Mouse (Mus musculus): ENCODE measurements around the gene Asap2.
A peak's percentile ranks its signal among the peaks of the same experiment; 100 is the strongest.

Asap2 gene

DNA sequence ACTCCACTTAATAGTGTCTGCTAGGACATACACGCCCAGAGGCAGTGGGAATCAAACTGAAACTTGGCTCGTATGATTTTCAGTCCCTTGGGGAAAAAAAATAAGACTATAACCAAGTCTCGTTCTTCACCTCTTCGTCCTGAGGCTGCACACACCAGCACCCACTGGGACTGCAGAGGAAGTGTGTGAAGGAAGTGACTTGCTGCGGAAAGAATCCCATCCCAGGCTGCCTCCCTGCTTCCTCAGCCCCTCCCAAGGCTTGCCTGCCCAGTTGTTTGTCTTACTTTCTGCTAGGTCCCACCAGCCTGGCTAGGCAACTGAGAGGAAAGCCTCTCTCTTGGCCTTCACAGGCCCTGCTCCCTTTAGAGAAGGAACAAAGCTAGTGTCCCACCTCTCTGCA, 274.0 kb downstream of the Asap2 start:
- no peak for DNase-seq (ENCODE audit: low read depth, low spot score)

DNA sequence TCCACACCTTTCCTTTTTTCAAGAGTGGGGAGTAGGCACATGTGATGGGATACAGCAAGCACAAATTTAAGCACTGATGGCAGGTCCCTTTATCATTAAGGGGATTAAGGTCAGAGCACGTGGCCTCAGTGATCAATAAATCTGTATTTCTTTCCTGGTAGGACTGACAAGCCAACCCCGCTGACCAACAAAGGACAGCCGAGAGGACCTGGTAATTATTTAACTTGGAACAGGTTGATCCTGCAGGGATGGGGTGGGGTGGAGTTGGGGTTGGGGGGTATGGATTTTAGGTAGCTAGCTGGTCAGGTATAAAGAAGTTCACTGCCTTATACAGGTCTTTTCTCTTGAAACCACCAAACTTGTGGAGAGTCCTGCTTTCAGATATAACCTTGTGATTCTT, 274.7 kb downstream of the Asap2 start:
- no peak for DNase-seq (ENCODE audit: low read depth, low spot score)

DNA sequence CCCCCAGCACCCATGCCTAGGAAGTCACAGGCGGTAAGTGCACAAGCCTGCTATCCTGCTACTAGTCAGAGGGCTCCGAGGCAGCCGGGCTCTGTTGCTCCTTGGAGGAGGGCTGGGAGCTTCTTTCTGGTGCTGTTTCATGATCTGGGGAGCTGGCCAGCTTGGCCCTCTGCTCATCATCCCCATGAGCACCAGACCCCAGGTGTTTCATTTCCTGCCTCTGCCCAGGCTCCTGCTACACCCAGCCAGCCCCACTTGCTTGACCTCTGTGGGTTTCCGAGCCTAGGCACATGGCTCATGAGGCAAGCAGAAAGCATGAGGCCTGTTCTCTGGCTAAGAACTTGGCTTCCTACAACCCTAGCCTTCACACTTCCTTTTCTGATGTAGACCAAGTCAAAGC, 275.2 kb downstream of the Asap2 start:
- no peak for DNase-seq (ENCODE audit: low read depth, low spot score)

DNA sequence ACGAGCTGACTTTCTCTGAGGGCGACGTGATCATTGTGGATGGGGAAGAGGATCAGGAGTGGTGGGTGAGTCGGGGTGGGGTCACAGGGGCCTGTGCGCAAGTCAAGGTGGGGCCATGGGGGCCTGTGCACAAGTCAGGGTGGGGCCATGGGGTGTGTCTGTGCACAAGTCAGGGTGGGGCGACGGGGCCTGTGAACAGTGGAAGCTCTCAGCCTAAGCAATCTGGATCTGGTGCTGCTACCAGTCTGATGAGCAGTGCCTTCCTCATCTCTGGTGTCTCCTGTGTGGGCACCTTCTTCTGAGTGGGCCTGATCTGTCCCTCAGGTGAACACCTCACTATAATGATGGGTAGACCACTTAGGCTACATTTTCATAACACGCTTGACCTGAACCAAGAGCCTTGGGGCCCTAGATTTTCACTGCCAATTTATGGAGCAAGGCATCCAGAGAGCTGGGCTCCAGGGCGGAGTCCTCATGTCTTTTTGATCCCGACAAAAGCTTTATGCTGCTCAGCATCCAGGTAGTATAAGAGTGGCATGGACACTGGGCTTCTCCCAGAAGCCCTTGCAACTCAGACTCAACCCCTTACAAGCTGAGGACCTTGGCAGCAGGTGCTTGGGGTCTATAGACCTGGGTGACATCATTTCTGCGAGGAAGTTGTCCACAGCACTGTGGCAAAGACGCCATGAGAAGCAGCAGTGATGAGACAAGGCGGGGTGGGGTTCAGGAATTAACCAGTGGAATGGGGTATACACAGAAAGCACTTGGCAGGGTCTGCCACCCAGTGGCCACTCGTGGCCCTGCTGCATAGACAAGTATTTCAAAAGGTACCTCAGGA, 275.9 kb downstream of the Asap2 start:
- no peak for DNase-seq (ENCODE audit: low read depth, low spot score)

DNA sequence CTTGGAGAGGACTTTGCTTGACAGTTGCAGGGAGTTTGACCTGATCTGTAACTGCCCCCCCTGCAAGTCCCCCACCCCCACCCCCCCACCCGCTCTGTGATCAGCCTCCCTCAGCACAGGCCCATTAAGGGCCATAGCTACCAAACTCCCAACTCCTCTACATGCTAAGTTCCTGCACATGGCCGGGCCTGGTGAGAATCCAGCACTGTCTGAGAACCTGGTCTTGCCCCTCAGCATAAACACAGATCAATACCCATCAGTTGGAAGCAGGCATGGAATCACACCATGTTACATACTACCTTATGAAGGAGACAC, 276.5 kb downstream of the Asap2 start:
- no peak for DNase-seq (ENCODE audit: low read depth, low spot score)

DNA sequence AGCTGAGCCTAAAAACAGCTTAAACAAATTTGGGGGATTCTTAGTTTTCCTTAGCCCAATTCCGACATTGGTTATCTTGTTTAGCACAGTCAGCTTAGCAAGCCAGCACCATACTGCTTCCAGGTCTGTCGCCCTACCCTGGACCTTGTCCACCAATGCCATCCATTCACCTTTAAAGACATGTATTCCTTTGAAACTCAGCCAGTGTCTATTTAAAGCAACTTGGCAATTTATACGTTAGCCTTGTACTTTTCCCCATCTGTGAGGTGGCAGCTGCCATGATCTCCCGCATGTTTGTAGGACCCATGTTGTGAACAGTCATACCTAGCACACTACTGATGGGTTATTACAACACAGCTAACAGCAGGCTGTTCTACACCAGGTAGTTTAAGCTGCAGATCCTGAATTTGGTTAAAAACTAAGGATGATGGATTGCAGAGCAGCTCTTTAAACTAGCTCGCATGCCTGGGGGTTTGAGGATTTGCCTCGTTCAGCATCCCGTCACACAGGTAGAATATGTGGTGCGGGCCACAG, 277.9 kb downstream of the Asap2 start:
- no peak for DNase-seq (ENCODE audit: low read depth, low spot score)

DNA sequence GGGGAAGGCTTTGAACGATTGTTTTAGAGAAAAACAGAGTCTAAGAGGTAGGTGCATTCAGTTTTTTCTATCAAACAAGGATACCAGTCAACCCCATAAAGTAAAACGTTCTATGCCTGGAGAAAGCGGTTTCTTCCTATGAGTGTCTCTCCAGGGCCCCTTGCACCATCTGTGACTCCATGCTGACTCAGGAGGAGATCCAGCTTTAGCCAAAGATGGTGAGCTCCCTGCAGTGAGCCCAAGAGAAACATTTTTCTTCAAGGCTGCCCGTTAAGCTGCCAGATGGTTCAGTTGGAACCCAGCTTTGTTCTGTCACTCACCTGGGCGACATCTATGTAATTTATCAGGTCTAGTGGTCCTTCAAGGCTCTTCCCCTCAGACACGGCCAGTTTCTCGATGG, 284.2 kb downstream of the Asap2 start:
- DNase-seq (ENCODE audit: low read depth, low spot score): no peak

DNA sequence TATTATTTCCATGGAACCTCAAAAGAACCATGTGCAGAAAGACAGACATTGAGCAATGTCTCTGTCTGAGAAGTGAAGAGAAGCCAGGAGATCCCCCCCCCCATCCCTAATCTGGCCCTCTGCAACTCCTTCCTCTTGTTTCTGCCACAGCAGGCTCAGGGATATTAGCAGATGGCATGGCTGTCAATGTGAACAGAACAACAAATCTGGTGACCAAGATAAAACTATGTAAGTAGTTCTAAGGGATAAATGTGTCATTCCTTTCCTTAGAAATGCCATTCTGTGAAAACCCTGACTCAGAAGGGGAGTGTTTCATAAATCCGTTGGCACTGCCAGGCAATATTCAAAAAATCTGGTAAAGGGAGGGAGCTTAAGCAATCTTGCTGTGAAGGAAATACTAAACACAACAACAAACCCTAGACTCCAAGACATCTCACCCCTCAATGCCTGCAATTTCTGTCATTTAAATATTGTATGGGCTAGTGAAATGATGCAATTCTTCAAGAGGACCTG, 287.1 kb downstream of the Asap2 start:
- no peak for DNase-seq (ENCODE audit: low read depth, low spot score)

DNA sequence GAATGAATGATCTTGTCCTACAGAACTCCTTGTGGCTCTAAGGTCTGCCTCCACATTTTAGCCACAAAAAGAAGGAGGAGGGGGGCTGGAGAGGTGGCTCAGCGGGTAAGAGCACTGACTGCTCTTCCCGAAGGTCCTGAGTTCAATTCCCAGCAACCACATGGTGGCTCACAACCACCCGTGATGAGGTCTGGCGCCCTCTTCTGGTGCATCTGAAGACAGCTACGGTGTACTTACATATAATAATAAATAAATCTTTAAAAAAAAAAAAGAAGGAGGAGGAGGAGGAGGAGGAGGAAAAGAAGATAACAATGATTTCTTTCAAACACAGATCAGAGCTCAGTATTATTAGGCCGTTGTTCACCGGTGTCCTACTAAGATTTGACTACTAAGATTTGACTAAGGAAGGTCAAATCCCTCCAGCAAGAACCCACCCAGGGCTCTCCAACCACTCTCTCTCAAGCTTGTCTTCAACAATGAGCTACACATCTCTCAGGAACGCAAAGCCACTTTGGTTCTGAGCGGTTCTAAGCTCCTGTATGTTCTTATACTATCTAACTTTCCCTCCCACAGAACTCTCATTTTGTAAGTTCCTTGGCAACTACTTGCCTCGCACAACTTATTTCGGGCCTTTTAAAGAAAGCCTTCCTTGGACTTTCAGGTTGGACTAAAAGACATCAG, 294.6 kb downstream of the Asap2 start, which contains the start of gene Cpsf3:
TSS of gene Cpsf3 (plus strand) at position 631 of the 681 bp plus-strand sequence.
- DNase-seq (ENCODE audit: low read depth, low spot score): no peak

DNA sequence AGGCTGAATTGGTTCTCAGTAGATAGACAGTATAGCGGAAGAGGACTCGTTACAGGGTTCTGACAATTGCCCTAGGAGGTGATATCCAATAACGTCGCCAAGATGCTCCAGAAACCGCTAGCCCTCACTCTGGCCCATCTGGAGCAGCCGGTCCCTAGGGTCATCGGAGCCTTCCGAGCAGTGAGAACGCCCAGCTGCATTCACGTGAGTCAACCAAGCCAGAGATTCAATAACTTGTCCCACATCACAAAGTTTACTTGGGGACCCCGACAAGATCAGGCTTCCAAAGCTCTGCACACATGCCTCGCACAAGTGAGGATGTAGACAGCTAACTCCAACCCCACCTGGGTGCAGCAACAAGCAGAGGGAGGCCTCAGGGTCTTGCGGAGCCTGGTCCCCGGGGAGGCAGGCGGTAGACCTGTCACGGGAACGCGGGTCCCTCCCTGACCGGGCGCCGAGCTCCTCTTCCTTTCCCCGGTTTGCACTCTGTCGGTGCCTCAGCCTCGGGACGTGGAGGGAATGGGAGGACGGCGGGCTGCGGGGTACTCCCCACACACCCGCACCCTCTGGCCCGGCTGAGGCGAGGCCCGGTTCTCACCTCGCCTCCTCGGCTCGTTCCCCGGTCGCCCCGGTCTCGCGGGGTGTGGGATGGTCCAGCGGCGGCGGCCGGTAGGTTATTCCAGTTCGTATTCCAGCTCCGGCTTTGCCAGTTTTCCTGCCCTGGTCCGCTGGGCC, 295.4 kb downstream of the Asap2 start:
- no peak for DNase-seq (ENCODE audit: low read depth, low spot score)

DNA sequence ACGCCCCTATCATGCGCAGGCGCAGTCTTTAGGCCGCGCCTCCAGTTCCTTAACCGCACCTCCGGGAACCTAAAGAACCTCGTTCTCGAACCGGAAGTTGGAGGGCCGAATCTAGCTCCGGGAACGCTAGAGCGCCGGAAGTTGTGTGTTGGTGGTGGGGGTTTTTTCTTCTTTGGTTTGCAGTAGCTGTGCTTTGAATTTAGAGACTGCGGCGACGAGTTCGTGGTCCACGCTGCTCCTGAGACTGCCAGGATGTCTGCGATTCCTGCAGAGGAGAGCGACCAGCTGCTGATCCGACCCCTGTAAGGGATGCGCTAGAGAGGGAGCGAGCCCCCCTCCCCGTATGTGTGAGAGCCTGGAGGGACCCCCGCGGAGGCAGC, 296.0 kb downstream of the Asap2 start, which contains the start of gene Itgb1bp1:
TSS of gene Itgb1bp1 (minus strand) at position 42 of the 380 bp plus-strand sequence.
- DNase-seq (ENCODE audit: low read depth, low spot score): peak; percentile 97

DNA sequence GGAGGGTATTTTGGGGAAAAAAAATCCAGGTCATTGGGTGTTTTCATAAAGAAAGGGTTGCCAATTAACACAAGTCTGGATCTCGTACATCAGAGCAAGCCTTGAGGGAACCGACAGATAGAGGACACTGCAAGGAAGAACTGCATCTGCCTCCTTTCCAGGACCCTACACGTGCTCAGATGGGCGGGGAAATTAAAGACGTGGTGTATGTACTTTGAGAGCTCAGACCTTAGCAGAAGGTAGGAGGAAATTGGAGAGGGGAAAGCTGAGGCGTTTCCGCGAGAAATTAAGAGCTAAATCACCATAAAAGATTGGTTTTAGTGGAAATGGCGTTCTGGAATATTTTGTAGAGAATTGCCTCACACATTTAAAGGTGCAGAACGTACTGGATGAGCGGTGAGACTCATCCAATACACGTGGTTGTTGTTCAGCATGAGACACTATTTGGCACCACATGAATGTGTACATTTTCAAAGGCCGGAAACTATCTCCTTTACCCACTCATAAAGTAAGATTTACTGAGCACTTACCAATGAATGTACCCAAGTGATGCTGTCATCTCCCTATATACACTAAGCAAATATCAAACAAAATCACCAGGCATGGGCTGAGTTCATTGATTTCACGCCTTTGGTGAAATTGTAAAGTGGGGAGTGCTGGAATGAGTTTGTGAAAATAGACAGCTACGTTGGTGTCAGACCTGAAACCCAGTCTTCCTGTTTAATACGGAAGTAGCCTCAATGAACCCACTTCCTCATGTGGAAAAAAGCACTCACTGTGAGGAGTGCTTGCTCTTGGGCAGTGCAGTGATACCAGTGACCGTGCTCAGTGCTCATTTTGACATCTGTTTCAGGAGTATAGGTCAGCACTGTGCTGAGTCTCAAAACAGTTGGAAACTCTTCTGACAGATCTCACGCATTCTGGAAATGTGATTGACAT, 296.7 kb downstream of the Asap2 start:
- DNase-seq (ENCODE audit: low read depth, low spot score): no peak

DNA sequence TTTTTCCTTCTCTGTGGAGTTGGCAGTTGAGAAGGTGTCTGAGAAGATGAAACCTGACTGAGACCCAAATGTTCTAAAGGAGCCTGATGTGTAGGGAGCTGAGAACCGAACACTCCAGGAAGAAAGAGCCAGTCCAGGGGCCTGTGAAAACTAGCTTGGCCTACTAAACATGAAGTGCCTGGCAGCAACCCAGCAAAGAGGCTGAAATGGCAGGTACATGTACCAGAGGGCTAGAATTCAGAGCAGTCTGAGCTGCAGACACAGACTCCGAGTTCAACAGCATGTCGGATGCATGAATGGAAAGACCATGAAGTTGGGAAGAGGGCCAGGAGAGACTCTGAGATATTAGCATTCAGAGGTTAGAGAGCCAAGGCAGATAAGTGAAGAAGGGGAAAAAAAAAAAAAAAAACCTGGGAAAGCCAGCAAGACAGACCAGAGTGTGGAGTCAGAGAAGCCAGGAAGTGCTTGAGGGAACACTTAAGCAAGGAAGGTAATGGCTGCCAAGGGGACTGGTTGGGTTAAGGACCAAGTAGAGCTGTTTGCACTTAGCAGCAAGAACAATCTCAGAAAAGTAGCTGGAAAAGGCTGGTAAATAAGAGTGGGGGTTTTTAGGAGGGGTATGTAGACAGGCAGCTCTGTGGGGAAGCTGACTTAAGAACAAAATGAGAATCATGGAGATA, 298.6 kb downstream of the Asap2 start:
- DNase-seq (ENCODE audit: low read depth, low spot score): no peak

DNA sequence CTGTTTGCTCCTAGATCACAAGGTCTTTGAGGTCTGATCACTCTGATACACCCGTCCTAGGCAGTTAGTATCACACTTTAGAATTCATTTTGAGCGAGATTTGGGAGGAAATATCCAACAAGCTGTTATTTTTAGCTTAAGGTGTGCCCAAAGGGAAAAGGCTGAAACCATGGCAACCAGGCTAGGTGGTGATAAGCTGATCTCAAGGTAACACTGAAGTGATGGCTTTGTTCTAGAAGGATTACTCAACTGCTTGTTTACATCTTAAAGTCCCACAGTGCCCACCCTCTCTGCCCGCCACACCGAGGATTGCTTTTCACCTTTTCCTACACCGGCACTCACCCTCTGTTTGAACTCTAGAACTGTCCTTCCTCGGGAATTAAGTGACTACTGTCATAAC, 299.4 kb downstream of the Asap2 start:
- DNase-seq (ENCODE audit: low read depth, low spot score): no peak

DNA sequence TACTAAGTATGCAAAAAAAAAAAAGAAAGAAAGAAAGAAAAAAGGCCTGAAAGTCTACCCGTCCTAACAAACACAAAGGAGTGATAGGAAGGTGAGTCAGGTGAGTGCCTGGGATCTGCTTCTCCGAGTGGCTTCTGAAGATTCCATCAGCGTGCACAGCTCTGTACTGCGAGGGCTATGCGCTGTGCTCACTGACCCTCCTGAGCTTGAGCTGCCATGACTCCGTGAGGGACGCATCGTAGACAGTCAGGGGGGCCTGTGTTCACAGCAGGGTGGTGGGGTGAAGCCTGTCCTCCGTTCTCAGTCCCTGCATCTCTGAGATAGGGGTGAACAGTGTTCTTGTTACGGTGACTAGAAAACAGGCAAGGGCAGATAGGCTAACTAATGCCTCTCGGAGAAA, 308.6 kb downstream of the Asap2 start:
- no peak for DNase-seq (ENCODE audit: low read depth, low spot score)

DNA sequence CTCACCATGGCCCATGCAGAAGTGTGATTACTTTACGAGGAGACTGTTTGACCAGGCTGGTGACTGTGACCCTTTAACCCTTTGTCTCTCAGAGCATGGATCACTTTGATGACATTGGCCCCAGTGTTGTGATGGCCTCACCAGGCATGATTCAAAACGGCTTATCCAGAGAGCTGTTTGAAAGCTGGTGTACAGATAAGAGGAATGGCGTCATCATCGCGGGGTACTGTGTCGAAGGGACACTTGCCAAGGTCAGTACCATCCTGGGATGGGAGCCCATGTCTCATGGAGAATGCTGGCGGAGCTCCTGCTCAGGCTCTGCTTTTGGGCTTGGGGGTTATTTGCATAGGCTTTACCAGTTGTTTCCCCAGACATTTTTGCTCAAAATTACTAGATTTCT, 311.1 kb downstream of the Asap2 start:
- no peak for DNase-seq (ENCODE audit: low read depth, low spot score)

DNA sequence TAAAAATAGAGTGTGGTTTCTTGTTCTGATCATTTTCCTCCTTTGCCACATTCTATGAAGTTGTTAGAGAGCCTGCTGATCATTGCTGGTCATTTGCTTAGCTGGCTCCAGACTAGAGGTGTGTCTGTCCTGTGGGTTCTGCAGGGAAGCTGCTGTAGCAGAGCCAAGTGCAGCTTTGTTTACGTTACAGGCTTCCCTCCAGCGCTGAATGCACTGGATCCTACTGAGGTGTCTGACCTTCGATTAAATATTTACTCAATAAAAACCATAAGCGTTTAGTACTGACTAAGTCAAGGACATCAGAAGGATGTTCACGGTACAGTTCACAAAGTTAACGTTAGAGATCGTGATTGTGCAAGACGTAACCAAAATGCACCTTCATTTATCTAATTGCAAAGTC, 311.7 kb downstream of the Asap2 start:
- DNase-seq (ENCODE audit: low read depth, low spot score): no peak

DNA sequence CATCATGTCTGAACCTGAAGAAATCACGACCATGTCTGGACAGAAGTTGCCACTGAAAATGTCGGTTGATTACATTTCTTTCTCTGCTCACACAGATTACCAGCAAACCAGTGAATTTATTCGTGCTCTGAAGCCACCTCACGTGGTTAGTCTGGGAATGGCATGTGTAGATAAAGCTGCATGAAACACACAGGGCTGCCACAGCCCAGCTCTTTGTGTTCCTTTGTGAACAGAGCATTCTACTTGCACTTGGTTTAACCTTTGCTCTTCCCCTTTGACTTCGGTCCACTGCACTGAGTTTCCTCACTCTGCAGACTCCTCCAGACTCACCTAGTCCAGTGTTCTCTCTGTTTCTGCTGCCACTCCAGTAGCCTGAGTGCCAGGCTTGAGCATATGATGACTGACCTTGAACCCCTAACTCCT, 312.1 kb downstream of the Asap2 start:
- no peak for DNase-seq (ENCODE audit: low read depth, low spot score)

DNA sequence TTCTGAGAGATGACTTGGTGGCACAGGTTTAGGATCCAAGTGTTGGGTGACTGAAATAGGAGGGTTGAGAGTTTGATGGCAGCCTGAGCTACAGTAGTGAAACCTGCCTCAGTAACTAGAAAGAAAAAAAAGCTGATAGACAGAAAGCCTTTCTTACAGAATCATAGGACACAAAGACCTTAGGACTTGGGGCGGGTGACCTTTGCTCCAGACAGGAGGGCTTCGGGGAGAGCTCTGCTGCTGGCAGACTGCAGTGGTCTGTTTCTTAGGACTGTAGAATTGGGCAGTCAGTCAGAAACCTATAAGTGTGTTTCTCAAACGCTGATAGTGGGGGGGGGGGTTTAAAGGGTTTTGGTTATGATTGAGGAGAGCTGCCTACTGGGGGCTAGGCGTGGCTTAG, 315.5 kb downstream of the Asap2 start:
- no peak for DNase-seq (ENCODE audit: low read depth, low spot score)

DNA sequence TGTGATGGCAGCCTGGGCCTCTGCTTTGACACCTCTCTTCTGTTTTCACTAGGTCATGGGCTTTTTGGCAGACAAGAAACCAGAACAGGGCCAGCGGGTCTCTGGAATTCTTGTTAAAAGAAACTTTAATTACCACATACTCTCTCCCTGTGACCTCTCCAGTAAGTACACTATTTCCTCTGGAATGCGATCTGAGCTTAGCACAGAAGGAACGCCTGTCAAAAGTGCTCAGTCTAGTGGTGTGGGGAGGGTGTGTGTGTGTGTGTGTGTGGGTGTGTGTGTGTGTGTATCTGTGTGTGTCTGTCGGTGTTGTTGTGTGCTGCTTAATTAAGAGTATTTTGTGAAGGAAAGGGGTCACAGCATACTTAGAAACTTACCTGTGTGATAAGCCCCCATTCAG, 316.5 kb downstream of the Asap2 start:
- DNase-seq (ENCODE audit: low read depth, low spot score): no peak

Measured in retina, adult 2 months (tissue).